In genomic region chr14:48625331-48625694, GRCm38 (mm10) we compare ENCODE assay signal across 24 mouse cellular contexts. TPM values are rescaled to one million over a fixed set of nuclear protein-coding genes. Genes with fewer than 3 reads are reported as not detected.
DNase-seq lines count a peak whose midpoint lies in the region; ATAC-seq and TF ChIP-seq lines count a peak whose summit lies in the region.
"Had no signal": no experiment of that assay in that cellular context is flagged by ENCODE, and none has a peak within 500 bp of the region (broad histone marks: within the 10 kb centered on the region; RNA-seq: fewer than 3 reads in every experiment).

No protein-coding gene starts in this region.

- H3K36me3 ChIP-seq in hindbrain, postnatal 0 days (ENCODE audit: insufficient read depth, low read length): no peaks in the 10 kb centered on the region
- no peaks in the 10 kb centered on the region for H3K36me3 ChIP-seq in hindbrain, embryonic 14.5 days (replicated peaks; ENCODE audit: control insufficient read depth, insufficient read depth)
- no peaks in the 10 kb centered on the region for H3K36me3 ChIP-seq in midbrain, postnatal 0 days (ENCODE audit: insufficient read depth, low read length)
- no peaks in the 10 kb centered on the region for H3K36me3 ChIP-seq in midbrain, embryonic 14.5 days (ENCODE audit: control insufficient read depth, insufficient read depth, low read length)
- H3K36me3 ChIP-seq: hindbrain, embryonic 12.5 days; kidney, embryonic 15.5 days; limb, embryonic 12.5 days; neural tube, embryonic 13.5 days had no signal

- H3K4me2 ChIP-seq in hindbrain, postnatal 0 days (ENCODE audit: low read depth, low read length): 0 out of 2 replicates have a peak overlapping the region, but pooled peaks have one; percentile 16
- no peak overlapping the region for H3K4me2 ChIP-seq in hindbrain, embryonic 14.5 days (replicated peaks)
- no peak overlapping the region for H3K4me2 ChIP-seq in midbrain, postnatal 0 days (ENCODE audit: low read depth, low read length, poor library complexity, severe bottlenecking)
- no peak overlapping the region for H3K4me2 ChIP-seq in midbrain, embryonic 14.5 days (ENCODE audit: low read length)
- H3K4me2 ChIP-seq: heart, embryonic 11.5 days; hindbrain, embryonic 12.5 days; kidney, embryonic 15.5 days; limb, embryonic 12.5 days; liver, embryonic 11.5 days; neural tube, embryonic 13.5 days had no signal

- TF ChIP-seq CTCF in hindbrain, postnatal 0 days (IDR thresholded peaks at IDR 0.05; ENCODE audit: low read depth): no peak
- TF ChIP-seq CTCF in midbrain, postnatal 0 days (IDR thresholded peaks at IDR 0.05): no peak

- H3K4me1 ChIP-seq in hindbrain, postnatal 0 days (ENCODE audit: insufficient read depth, low read length): peaks cover 10% of the 10 kb centered on the region; the same call in 1 of the 2 replicates
- peaks cover 7% of the 10 kb centered on the region for H3K4me1 ChIP-seq in hindbrain, embryonic 14.5 days (replicated peaks; ENCODE audit: control insufficient read depth, insufficient read depth, low read length)
- no peaks in the 10 kb centered on the region for H3K4me1 ChIP-seq in midbrain, postnatal 0 days (ENCODE audit: insufficient read depth, low read length)
- H3K4me1 ChIP-seq in midbrain, embryonic 14.5 days (ENCODE audit: control insufficient read depth, insufficient read depth, low read length): no peaks in the 10 kb centered on the region; the same call in 1 of the 2 replicates
- H3K4me1 ChIP-seq: limb, embryonic 12.5 days had no signal

- H3K9ac ChIP-seq in hindbrain, postnatal 0 days (replicated peaks; ENCODE audit: low read length): no peak overlapping the region
- H3K9ac ChIP-seq in hindbrain, embryonic 14.5 days: no peak overlapping the region
- H3K9ac ChIP-seq in midbrain, postnatal 0 days (replicated peaks; ENCODE audit: low read length, poor library complexity, severe bottlenecking): no peak overlapping the region
- no peak overlapping the region for H3K9ac ChIP-seq in midbrain, embryonic 14.5 days (replicated peaks; ENCODE audit: low read length)
- H3K9ac ChIP-seq: forebrain, postnatal 0 days; hindbrain, embryonic 12.5 days; kidney, embryonic 15.5 days; limb, embryonic 12.5 days; neural tube, embryonic 13.5 days had no signal

- WGBS in hindbrain, postnatal 0 days: 44% methylated on average over 6 of the region's 6 CpGs
- WGBS in hindbrain, embryonic 14.5 days: 65% methylated on average over 6 of the region's 6 CpGs
- WGBS in midbrain, postnatal 0 days: 56% methylated on average over 6 of the region's 6 CpGs
- 67% methylated on average over 6 of the region's 6 CpGs for WGBS in midbrain, embryonic 14.5 days

- H3K27me3 ChIP-seq in hindbrain, postnatal 0 days (ENCODE audit: insufficient read depth, low read length): no peaks in the 10 kb centered on the region
- H3K27me3 ChIP-seq in hindbrain, embryonic 14.5 days (ENCODE audit: control insufficient read depth, insufficient read depth, low read length): no peaks in the 10 kb centered on the region
- H3K27me3 ChIP-seq in midbrain, postnatal 0 days (ENCODE audit: insufficient read depth, low read length): no peaks in the 10 kb centered on the region
- no peaks in the 10 kb centered on the region for H3K27me3 ChIP-seq in midbrain, embryonic 14.5 days (ENCODE audit: control insufficient read depth, insufficient read depth, low read length)
- H3K27me3 ChIP-seq: hindbrain, embryonic 12.5 days; limb, embryonic 12.5 days; neural tube, embryonic 13.5 days had no signal

- DNase-seq in heart, adult 11 months: peak; percentile 82
- DNase-seq in heart, adult 8-10 months (ENCODE audit: low spot score): no peak
- no peak for DNase-seq in hindbrain, postnatal 0 days (ENCODE audit: low spot score)
- no peak for DNase-seq in hindbrain, embryonic 14.5 days (ENCODE audit: low spot score)
- peak; percentile 23 for DNase-seq in midbrain, postnatal 0 days (ENCODE audit: low spot score)
- DNase-seq in midbrain, embryonic 14.5 days: no peak
- no peak for DNase-seq in urinary bladder, postnatal 10 days (ENCODE audit: low spot score)
- DNase-seq: thymus, adult 2 months; thymus, postnatal 36 days had no signal

- H3K4me3 ChIP-seq in hindbrain, postnatal 0 days (ENCODE audit: low read length): no peak overlapping the region
- no peak overlapping the region for H3K4me3 ChIP-seq in hindbrain, embryonic 14.5 days (replicated peaks; ENCODE audit: low read length)
- H3K4me3 ChIP-seq in midbrain, postnatal 0 days (ENCODE audit: low read depth, low read length): no peak overlapping the region
- no peak overlapping the region for H3K4me3 ChIP-seq in midbrain, embryonic 14.5 days (replicated peaks; ENCODE audit: low read depth, low read length)
- H3K4me3 ChIP-seq: hindbrain, embryonic 12.5 days; kidney, embryonic 15.5 days; limb, embryonic 12.5 days; neural tube, embryonic 13.5 days had no signal

- 0 out of 2 replicates have a peak, but pooled peaks have one; percentile 18 for ATAC-seq in hindbrain, postnatal 0 days
- no peak; the same call in 1 of the 2 replicates for ATAC-seq in hindbrain, embryonic 14.5 days (ENCODE audit: low FRiP score)
- ATAC-seq in midbrain, postnatal 0 days (ENCODE audit: low FRiP score): no peak
- no peak for ATAC-seq in midbrain, embryonic 14.5 days (ENCODE audit: low FRiP score, low TSS enrichment)
- ATAC-seq: CD4-positive, CD25-positive, alpha-beta regulatory T cell, adult 4 months; forebrain, postnatal 0 days had no signal

- no peak overlapping the region for H3K27ac ChIP-seq in hindbrain, postnatal 0 days
- no peak overlapping the region for H3K27ac ChIP-seq in hindbrain, embryonic 14.5 days
- no peak overlapping the region for H3K27ac ChIP-seq in midbrain, postnatal 0 days (ENCODE audit: low read depth, low read length)
- no peak overlapping the region for H3K27ac ChIP-seq in midbrain, embryonic 14.5 days (replicated peaks; ENCODE audit: low read depth, low read length)
- H3K27ac ChIP-seq: hindbrain, embryonic 12.5 days; kidney, embryonic 15.5 days; limb, embryonic 12.5 days; neural tube, embryonic 13.5 days had no signal

- H3K9me3 ChIP-seq in hindbrain, postnatal 0 days (ENCODE audit: low read length): no peaks in the 10 kb centered on the region
- H3K9me3 ChIP-seq in hindbrain, embryonic 14.5 days (ENCODE audit: control insufficient read depth, low read length): no peaks in the 10 kb centered on the region
- H3K9me3 ChIP-seq in midbrain, postnatal 0 days (ENCODE audit: low read length): no peaks in the 10 kb centered on the region
- H3K9me3 ChIP-seq in midbrain, embryonic 14.5 days (ENCODE audit: control insufficient read depth, low read length): no peaks in the 10 kb centered on the region
- H3K9me3 ChIP-seq: hindbrain, embryonic 12.5 days; kidney, embryonic 15.5 days; limb, embryonic 12.5 days; neural tube, embryonic 13.5 days had no signal

RNA-seq across cellular contexts. Expression of gene Otx2, which starts 48.3 kb away (rescaled TPM):
- total RNA-seq in heart, adult 8-10 months (2022): under 1 TPM in 1 of 4 experiments, not detected in 3; 0.19 TPM
- total RNA-seq in hindbrain, postnatal 0 days (2014; rRNA removed): 27.6 and 48.4 TPM in 2 replicates
- polyA plus RNA-seq in hindbrain, postnatal 0 days (2015; fragmentation: Nextera tagmentation; extraction: Ambion mirVana): 31.1 and 33.2 TPM in 2 replicates
- 18.5 and 20.3 TPM in 2 replicates for polyA plus RNA-seq in hindbrain, embryonic 14.5 days (2014; fragmentation: Nextera tagmentation; extraction: Ambion mirVana)
- 90.3 and 93.2 TPM in 2 replicates for total RNA-seq in midbrain, postnatal 0 days (2014; rRNA removed)
- polyA plus RNA-seq in midbrain, postnatal 0 days (2015; fragmentation: Nextera tagmentation; extraction: Ambion mirVana): 61.2 and 62.0 TPM in 2 replicates
- polyA plus RNA-seq in midbrain, embryonic 14.5 days (2014; fragmentation: Nextera tagmentation; extraction: Ambion mirVana): 103 and 129 TPM in 2 replicates
- total RNA-seq: adrenal gland, adult 8-10 months; adrenal gland, postnatal 4 days; gastrocnemius, postnatal 10 days had no signal
- polyA plus RNA-seq: CD4-positive, CD25-positive, alpha-beta regulatory T cell, adult 4 months; gonadal fat pad, adult 2 months; heart, postnatal 0 days; intestine, embryonic 14.5 days; kidney, embryonic 15.5 days; limb, embryonic 12.5 days; liver, embryonic 11.5 days; liver, embryonic 16.5 days; neural tube, embryonic 13.5 days; thymus, adult 2 months had no signal

Comparison
In these comparisons a context has a peak if more than half of its experiments do, and no peak if none do; other contexts are left out.
1. DNase-seq: peak in heart, adult 11 months (single experiment) and midbrain, postnatal 0 days (single experiment); none in heart, adult 8-10 months (single experiment), hindbrain, postnatal 0 days (single experiment), hindbrain, embryonic 14.5 days (single experiment), midbrain, embryonic 14.5 days (single experiment) and urinary bladder, postnatal 10 days (single experiment).